Mouse (Mus musculus) lung, adult 2 months (tissue): Measurements from ENCODE around the gene Vps13d.

Experiments used
- CTCF ChIP-seq: fragments of 200-500 bp; IDR thresholded peaks from 2 replicates; pipeline ENCODE4 v1.5.1; 2011; ENCODE audit warnings: mild to moderate bottlenecking, low read length, control low read depth; ENCODE audit not compliant: insufficient read depth
- POLR2A ChIP-seq: fragments of 200-500 bp; IDR thresholded peaks from 2 replicates; pipeline ENCODE4 v1.6.1; 2011; ENCODE audit warnings: low read depth, mild to moderate bottlenecking, control low read depth, low read length, borderline replicate concordance; ENCODE audit errors: extremely low read depth

- TF ChIP-seq CTCF (no peak), POLR2A (no peak)
Measured at GRCm38 (mm10) chr4:144997887-144998658, 196.7 kb downstream of the Vps13d start.
